Comparison of ENCODE assay signal across 16 mouse cellular contexts in genomic region chr13:93241180-93241579, GRCm38 (mm10).
"Had no signal": no experiment of that assay in that cellular context is flagged by ENCODE, and none has a peak within 500 bp of the region (broad histone marks: within the 10 kb centered on the region; RNA-seq: fewer than 3 reads in every experiment).

No protein-coding gene starts in this region.

- H3K9me3 ChIP-seq: limb, embryonic 10.5 days; liver, embryonic 15.5 days; midbrain, embryonic 10.5 days; neural tube, embryonic 13.5 days had no signal

- H3K36me3 ChIP-seq: limb, embryonic 10.5 days; liver, embryonic 15.5 days; midbrain, embryonic 10.5 days; neural tube, embryonic 13.5 days had no signal

- DNase-seq: kidney, postnatal 25 days; lung, adult 2 months; lung, postnatal 4 days; midbrain, embryonic 14.5 days; retina, postnatal 1 day; right cerebral cortex, postnatal 4 days; spleen, adult 18-20 months; thymus, adult 18-20 months; thymus, postnatal 25 days had no signal

- H3K4me1 ChIP-seq: midbrain, embryonic 10.5 days had no signal

- H3K4me2 ChIP-seq: liver, embryonic 11.5 days; liver, embryonic 15.5 days; neural tube, embryonic 13.5 days had no signal

- H3K27me3 ChIP-seq: liver, embryonic 15.5 days; neural tube, embryonic 13.5 days had no signal

- H3K27ac ChIP-seq: left cerebral cortex, adult 2 months; limb, embryonic 10.5 days; liver, embryonic 15.5 days; midbrain, embryonic 10.5 days; neural tube, embryonic 13.5 days had no signal

- ATAC-seq: lung, postnatal 0 days had no signal

- H3K4me3 ChIP-seq: left cerebral cortex, adult 2 months; limb, embryonic 10.5 days; liver, embryonic 15.5 days; midbrain, embryonic 10.5 days; neural tube, embryonic 13.5 days had no signal

- H3K9ac ChIP-seq: liver, embryonic 15.5 days; neural tube, embryonic 13.5 days had no signal
